Mouse (Mus musculus) hindbrain, embryonic 14.5 days (tissue): ENCODE measurements around the gene Gm9049. TPM values are rescaled to one million over a fixed set of nuclear protein-coding genes. Genes with fewer than 3 reads are reported as not detected.
A peak's percentile ranks its signal among the peaks of the same experiment; 100 is the strongest.
"Not testable (repeated sequence)": the region's sequence is repeated elsewhere in the genome, so short reads cannot be mapped to it uniquely, and the experiment has no call there.

ENCODE experiments used
- ATAC-seq: fragments of 200-750 bp; cut with Nextera tagmentation; 2 replicates; pipeline ENCODE4 v1.8.0; 2017; ENCODE audit warnings: moderate number of reproducible peaks, mild to moderate bottlenecking, moderate TSS enrichment, moderate library complexity; ENCODE audit not compliant: low FRiP score
- DNase-seq: peaks from one replicate; pipeline ENCODE4 v3.0.0-alpha.2; 2015; ENCODE audit warnings: low spot score
- H3K27ac ChIP-seq: fragments of 300-500 bp; sonication (generic); 2 replicates; pipeline ENCODE4 v1.5.1; 2014; ENCODE audit warnings: mild to moderate bottlenecking, moderate library complexity
- H3K27me3 ChIP-seq: fragments of 300-500 bp; sonication (generic); 2 replicates; pipeline ENCODE4 v1.6.1; 2014; ENCODE audit warnings: mild to moderate bottlenecking, low read length, mixed read lengths; ENCODE audit not compliant: control insufficient read depth, insufficient read depth
- H3K36me3 ChIP-seq: fragments of 300-500 bp; sonication (generic); replicated peaks from 2 replicates; pipeline ENCODE4 v1.6.1; 2014; ENCODE audit not compliant: control insufficient read depth, insufficient read depth
- H3K4me1 ChIP-seq: fragments of 300-500 bp; sonication (generic); replicated peaks from 2 replicates; pipeline ENCODE4 v1.6.1; 2014; ENCODE audit warnings: antibody characterized with exemption, low read length, mixed read lengths; ENCODE audit not compliant: control insufficient read depth, insufficient read depth
- H3K4me2 ChIP-seq: fragments of 300-500 bp; sonication (generic); replicated peaks from 2 replicates; pipeline ENCODE4 v1.6.1; 2014; ENCODE audit warnings: mild to moderate bottlenecking, moderate library complexity
- H3K4me3 ChIP-seq: fragments of 300-500 bp; sonication (generic); replicated peaks from 2 replicates; pipeline ENCODE4 v1.5.1; 2014; ENCODE audit warnings: mild to moderate bottlenecking, low read length
- H3K9ac ChIP-seq: fragments of 300-500 bp; sonication (generic); 2 replicates; pipeline ENCODE4 v1.6.1; 2014
- H3K9me3 ChIP-seq: fragments of 300-500 bp; sonication (generic); 2 replicates; pipeline ENCODE4 v1.6.1; 2016; ENCODE audit warnings: low read length; ENCODE audit not compliant: control insufficient read depth
- WGBS: fragments of 180-500 bp; shearing (Covaris S2); extraction: QIAGEN DNeasy Blood & Tissue Kit; methylation state at CpG from one replicate; pipeline ENCODE4 v1.1.7; 2014; 5-methylcytosine and 5-hydroxymethylcytosine counted together
- polyA plus RNA-seq: library from polyadenylated mRNA; unstranded; fragments of >200 nt; fragmentation: Nextera tagmentation; extraction: Ambion mirVana; gene quantifications from 2 replicates; pipeline ENCODE4 v1.2.1, GENCODE M21; 2014

The Gm9049 gene
- not detected in 2 replicates for polyA plus RNA-seq

- H3K27me3 ChIP-seq, H3K4me3 ChIP-seq, H3K4me2 ChIP-seq, ATAC-seq, H3K36me3 ChIP-seq, H3K9ac ChIP-seq, H3K4me1 ChIP-seq, H3K9me3 ChIP-seq, DNase-seq, H3K27ac ChIP-seq: not testable (repeated sequence)
- no CpG with 5 or more reads among the region's 11 CpGs for WGBS
Observed at GRCm38 (mm10) chr10:118354005-118354404, at the start of gene Gm9049. Gene Gm9049 (minus strand): TSS chr10:118354105.

- ATAC-seq (no peak), DNase-seq (no peak)
- Histone ChIP-seq H3K27ac (no peak overlapping the region), H3K9me3 (no peaks in the 10 kb centered on the region), H3K27me3 (no peaks in the 10 kb centered on the region), H3K4me2 (no peak overlapping the region), H3K4me3 (no peak overlapping the region), H3K4me1 (no peaks in the 10 kb centered on the region), H3K9ac (no peak overlapping the region), H3K36me3 (no peaks in the 10 kb centered on the region)
- WGBS, result 76% methylated on average over 16 of the region's 16 CpGs
Observed at GRCm38 (mm10) chr10:118399917-118400316, 46.0 kb upstream of the Gm9049 start.

GRCm38 (mm10) chr10:118370443-118370842, 16.5 kb upstream of the Gm9049 start:
- Histone ChIP-seq H3K27ac (no peak overlapping the region), H3K4me1 (no peaks in the 10 kb centered on the region), H3K27me3 (no peaks in the 10 kb centered on the region), H3K36me3 (no peaks in the 10 kb centered on the region), H3K9ac (peak overlapping the region; percentile 29; the same call in 1 of the 2 replicates), H3K4me3 (no peak overlapping the region), H3K9me3 (no peaks in the 10 kb centered on the region), H3K4me2 (peak overlapping the region; percentile 45)
- ATAC-seq, result peak; percentile 91
- WGBS, result 7% methylated on average over 10 of the region's 10 CpGs
- peak; percentile 92 for DNase-seq

GRCm38 (mm10) chr10:118369518-118369917, 15.6 kb upstream of the Gm9049 start:
- no peak overlapping the region for H3K9ac ChIP-seq
- H3K9me3 ChIP-seq, result no peaks in the 10 kb centered on the region
- no peak for DNase-seq
- H3K36me3 ChIP-seq, result no peaks in the 10 kb centered on the region
- H3K4me3 ChIP-seq, result no peak overlapping the region
- no peaks in the 10 kb centered on the region for H3K4me1 ChIP-seq
- no peak for ATAC-seq
- no peak overlapping the region for H3K27ac ChIP-seq
- WGBS, result 85% methylated on average over 9 of the region's 9 CpGs
- H3K4me2 ChIP-seq, result no peak overlapping the region
- no peaks in the 10 kb centered on the region for H3K27me3 ChIP-seq

- not testable (repeated sequence) for H3K27me3 ChIP-seq, DNase-seq, H3K9me3 ChIP-seq, H3K36me3 ChIP-seq, H3K4me1 ChIP-seq, H3K4me3 ChIP-seq, H3K4me2 ChIP-seq, H3K27ac ChIP-seq, ATAC-seq, H3K9ac ChIP-seq
- WGBS, result 100% methylated on average over 1 of the region's 14 CpGs
Observed at GRCm38 (mm10) chr10:118348579-118348978, 5.3 kb downstream of the Gm9049 start, which contains the start of gene Gm9048. Gene Gm9048 (minus strand): TSS chr10:118348679.

- not testable (repeated sequence) for H3K9me3 ChIP-seq, ATAC-seq, H3K27ac ChIP-seq, H3K36me3 ChIP-seq, H3K27me3 ChIP-seq, H3K4me1 ChIP-seq, DNase-seq, H3K9ac ChIP-seq, H3K4me2 ChIP-seq, H3K4me3 ChIP-seq
- no CpG with 5 or more reads among the region's 14 CpGs for WGBS
Observed at GRCm38 (mm10) chr10:118343155-118343554, 10.8 kb downstream of the Gm9049 start, which contains the start of gene Gm9046. Gene Gm9046 (minus strand): TSS chr10:118343255.

GRCm38 (mm10) chr10:118337731-118338130, 16.2 kb downstream of the Gm9049 start, which contains the start of gene Gm9045:
Gene Gm9045 (minus strand): TSS chr10:118337831.
- H3K4me1 ChIP-seq, ATAC-seq, H3K36me3 ChIP-seq, H3K9ac ChIP-seq, H3K4me3 ChIP-seq, H3K4me2 ChIP-seq, H3K27me3 ChIP-seq, H3K27ac ChIP-seq, DNase-seq, H3K9me3 ChIP-seq: not testable (repeated sequence)
- WGBS, result no CpG with 5 or more reads among the region's 14 CpGs

GRCm38 (mm10) chr10:118332308-118332707, 21.6 kb downstream of the Gm9049 start, which contains the start of gene Gm9044:
Gene Gm9044 (minus strand): TSS chr10:118332408.
- not testable (repeated sequence) for H3K27me3 ChIP-seq, H3K9ac ChIP-seq
- WGBS, result no CpG with 5 or more reads among the region's 14 CpGs

GRCm38 (mm10) chr10:118326869-118327268, 27.0 kb downstream of the Gm9049 start, which contains the start of gene Gm9040:
Gene Gm9040 (minus strand): TSS chr10:118326969.
- not testable (repeated sequence) for H3K4me3 ChIP-seq, DNase-seq, ATAC-seq, H3K9ac ChIP-seq, H3K36me3 ChIP-seq, H3K4me2 ChIP-seq, H3K4me1 ChIP-seq, H3K9me3 ChIP-seq, H3K27ac ChIP-seq, H3K27me3 ChIP-seq
- no CpG with 5 or more reads among the region's 11 CpGs for WGBS

More at GRCm38 (mm10) chr10:118332308-118332707, 21.6 kb downstream of the Gm9049 start, which contains the start of gene Gm9044:
- ATAC-seq, H3K36me3 ChIP-seq, H3K4me3 ChIP-seq, H3K4me1 ChIP-seq, DNase-seq, H3K9me3 ChIP-seq, H3K27ac ChIP-seq, H3K4me2 ChIP-seq: not testable (repeated sequence)

- no peak overlapping the region for H3K27ac ChIP-seq
- ATAC-seq, result no peak
- WGBS, result 92% methylated on average over 8 of the region's 8 CpGs
- no peaks in the 10 kb centered on the region for H3K36me3 ChIP-seq
- DNase-seq, result no peak
- no peak overlapping the region for H3K4me3 ChIP-seq
- no peaks in the 10 kb centered on the region for H3K4me1 ChIP-seq
- H3K4me2 ChIP-seq, result no peak overlapping the region
- H3K9ac ChIP-seq, result no peak overlapping the region
- no peaks in the 10 kb centered on the region for H3K27me3 ChIP-seq
- H3K9me3 ChIP-seq, result no peaks in the 10 kb centered on the region
Observed at GRCm38 (mm10) chr10:118319024-118319423, 34.9 kb downstream of the Gm9049 start.
